Mouse (Mus musculus) heart, adult 11 months (tissue): ENCODE measurements at regions not wholly inside any gene's neighbourhood (a gene's known extent, or its start where the extent isn't known, plus 50 kb on each side); places are given as distances from the start of the nearest gene placed in this dataset.
"Not testable (repeated sequence)": the region's sequence is repeated elsewhere in the genome, so short reads cannot be mapped to it uniquely, and the experiment has no call there.

ENCODE experiments used
- DNase-seq: peaks from one replicate; pipeline ENCODE4 v3.0.0; 2022

- peak; percentile 48 for DNase-seq
Observed at GRCm38 (mm10) chr2:21980177-21980576, 247.1 kb upstream of the Myo3a start.

- no peak for DNase-seq
Observed at GRCm38 (mm10) chr2:22024438-22024837, 202.9 kb upstream of the Myo3a start.

- DNase-seq = no peak
Observed at GRCm38 (mm10) chr2:22026794-22027193, 200.5 kb upstream of the Myo3a start.

GRCm38 (mm10) chr2:22028569-22028968, 198.7 kb upstream of the Myo3a start:
- no peak for DNase-seq

DNA sequence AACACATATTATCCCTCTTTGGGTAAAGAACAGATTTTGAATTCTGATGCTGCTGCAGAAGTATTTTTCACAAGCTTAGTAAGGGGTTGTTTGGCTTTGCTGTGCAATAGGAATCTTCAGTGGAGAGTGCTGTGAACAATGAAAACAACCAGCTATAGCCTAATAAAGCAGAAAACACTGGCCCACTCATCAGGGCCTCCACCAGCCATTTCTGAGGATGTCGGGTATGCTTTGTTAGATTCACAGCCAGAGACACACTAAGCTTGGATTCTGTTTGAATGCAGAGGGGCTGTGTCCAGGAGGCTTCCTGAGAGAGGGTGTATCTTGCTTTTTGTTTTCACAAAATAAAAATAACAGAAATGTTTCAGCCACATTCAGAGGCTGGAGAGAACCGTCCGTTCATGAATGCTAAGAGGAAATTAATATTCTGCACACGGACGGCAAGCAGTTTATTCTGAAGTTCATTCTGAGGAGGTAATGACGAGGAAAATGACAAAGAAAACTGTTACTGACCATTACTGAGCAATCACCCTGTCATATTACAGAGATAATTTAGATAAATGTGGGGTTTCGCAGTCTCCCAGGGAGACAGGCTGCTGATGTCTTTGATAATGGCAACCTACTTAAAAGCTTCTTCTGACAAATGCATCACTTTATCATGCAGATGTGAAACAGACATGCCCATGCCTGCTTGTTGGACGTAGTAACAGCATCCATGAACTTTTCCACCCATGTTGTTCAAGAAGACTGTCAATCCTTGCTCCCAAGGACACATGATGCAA, 198.1 kb upstream of the Myo3a start:
- DNase-seq = no peak

- no peak for DNase-seq
Observed at GRCm38 (mm10) chr2:22029804-22030194, 197.5 kb upstream of the Myo3a start.

- peak; percentile 90 for DNase-seq
Observed at GRCm38 (mm10) chr2:22036841-22037240, 190.5 kb upstream of the Myo3a start.

- peak; percentile 77 for DNase-seq
Observed at GRCm38 (mm10) chr2:22038780-22039179, 188.5 kb upstream of the Myo3a start.

GRCm38 (mm10) chr2:22043937-22044336, 183.4 kb upstream of the Myo3a start:
- not testable (repeated sequence) for DNase-seq

DNA sequence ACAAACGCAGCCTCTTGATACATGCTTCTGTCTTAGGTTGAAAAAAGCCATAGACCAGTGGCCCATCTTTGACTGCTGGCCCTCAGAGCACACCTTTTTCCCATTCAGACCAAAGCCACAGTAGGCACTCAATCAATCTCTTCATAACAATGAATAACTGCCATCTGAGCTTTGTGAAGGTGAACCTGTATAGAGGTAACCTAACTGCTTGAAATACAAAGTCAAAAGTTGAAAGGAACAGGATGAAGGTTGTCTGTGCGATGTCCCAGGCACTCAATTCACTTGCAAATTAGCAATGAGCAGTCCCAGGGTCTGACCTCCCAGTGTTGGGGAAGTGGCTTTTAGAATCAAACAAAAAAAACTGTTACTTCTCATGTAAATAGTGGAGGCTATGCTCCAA, 182.4 kb upstream of the Myo3a start:
- DNase-seq = no peak

DNA sequence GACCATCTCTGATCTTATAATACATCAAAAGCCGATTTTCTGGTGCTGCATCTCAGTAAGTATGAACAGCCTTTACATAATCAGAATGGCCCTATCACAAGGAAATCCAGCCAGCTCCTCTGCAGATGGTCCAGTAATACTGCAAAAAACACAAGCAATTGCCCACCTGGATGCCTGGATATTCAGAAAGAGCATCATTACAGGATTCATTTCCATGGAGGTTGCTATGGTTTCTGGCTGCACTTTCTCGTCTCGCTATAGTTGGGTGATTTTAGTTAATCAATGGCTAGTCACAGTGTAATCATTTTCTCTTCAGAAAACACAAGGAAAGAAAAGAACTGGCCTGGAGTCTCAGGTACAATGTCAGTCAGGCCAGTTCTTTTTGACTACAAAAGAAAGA, 179.8 kb upstream of the Myo3a start:
- no peak for DNase-seq

DNA sequence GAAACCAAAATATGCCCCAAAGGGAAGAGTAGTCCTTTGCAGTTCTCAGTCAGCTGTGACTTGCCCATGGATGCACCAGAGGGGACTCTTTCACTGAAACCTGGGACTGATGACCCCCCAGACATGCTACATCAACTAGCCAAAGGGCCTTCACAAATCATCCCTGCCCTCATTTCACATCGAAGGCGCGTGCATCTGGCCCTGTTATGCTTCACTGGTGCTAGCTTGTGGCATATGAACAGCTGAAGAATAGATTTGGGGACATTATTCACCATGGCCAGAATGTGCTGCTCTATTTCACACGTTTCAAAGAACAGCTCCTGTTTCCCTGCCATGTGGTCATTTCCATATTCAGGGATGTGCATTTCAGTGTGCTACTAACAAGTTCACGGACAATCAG, 160.8 kb upstream of the Myo3a start:
- DNase-seq = no peak

DNA sequence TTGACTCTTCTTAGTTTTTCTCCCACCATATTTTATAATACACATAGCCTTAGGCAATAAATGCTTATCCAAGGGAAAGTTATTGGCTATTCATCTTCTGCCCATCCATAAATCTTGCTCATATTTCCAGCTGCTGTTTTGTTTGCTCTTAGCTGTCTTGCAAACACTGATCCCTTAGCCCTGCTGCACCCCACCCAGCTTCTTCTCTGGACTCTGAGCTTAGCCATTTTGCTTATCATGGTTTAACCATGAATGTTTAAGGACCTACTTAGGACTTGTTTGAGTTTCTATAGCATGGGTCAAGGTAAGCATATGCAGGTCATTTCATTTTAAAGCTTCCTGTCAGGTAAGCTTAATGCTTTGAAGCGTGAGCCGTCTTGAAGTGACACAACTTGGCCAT, 130.5 kb upstream of the Myo3a start:
- no peak for DNase-seq

GRCm38 (mm10) chr2:22105150-22105549, 122.2 kb upstream of the Myo3a start:
- DNase-seq = no peak

DNA sequence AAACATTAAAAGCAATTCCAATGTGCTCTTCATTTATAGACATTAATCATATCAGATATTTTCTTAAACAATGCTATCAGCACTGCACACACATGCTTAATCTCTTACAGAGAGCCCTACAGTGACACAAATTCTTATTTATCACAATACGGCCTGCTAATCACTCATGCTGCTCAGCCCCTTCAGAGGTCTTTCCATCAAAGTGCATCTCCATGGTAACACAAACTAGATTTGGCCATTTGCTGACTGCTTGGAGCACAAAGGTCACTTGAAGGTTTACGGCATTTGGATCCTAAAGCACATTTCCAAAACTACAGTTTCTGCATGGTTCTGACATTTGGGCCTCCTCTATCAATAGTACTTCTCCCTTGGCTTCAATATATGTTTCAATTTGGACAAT, 77.6 kb upstream of the Myo3a start:
- no peak for DNase-seq

DNA sequence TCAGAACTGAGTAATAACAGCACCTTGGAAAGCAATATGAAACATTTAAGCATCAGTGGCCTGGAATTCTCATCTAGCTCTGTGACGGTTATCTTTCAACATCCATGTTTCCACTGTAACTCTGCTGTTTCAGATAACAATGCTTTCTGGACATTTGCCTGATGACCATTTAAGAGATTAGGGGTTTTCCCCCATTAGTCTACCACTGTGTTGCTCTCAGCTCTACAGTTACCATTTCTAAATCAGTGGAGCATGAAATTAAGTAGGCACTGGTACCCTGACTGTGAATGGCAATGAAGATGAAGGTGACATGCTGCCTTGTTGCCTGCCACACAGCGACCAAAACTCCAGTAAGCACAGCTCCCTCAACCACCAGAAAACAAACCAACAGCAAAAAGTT, 70.7 kb upstream of the Myo3a start:
- DNase-seq = no peak

- DNase-seq = peak; percentile 17
Observed at GRCm38 (mm10) chr2:22165443-22165842, 61.9 kb upstream of the Myo3a start.

DNA sequence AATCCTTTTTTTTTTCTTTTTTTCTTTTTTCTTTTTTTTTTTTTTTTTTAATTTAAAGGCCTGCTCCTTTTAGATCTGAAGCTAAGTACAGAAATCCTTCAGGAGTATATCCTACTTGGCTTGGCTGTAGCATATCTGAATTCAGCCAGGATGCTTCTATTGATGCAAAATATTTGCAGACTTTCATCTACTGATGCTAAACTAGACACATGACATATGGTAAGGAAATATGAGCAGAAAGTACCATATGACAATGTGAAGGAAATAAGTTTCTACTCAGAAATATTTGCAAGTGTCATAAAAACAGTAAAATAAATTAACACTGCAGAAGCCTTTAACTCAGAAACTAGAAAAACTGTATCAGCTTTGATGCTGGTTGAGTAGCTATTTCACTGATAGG, 61.4 kb upstream of the Myo3a start:
- no peak for DNase-seq
